Mouse (Mus musculus): Measurements from ENCODE around the gene Nfe2l2.
"Not testable (repeated sequence)": the region's sequence is repeated elsewhere in the genome, so short reads cannot be mapped to it uniquely, and the experiment has no call there.

The Nfe2l2 gene

GRCm38 (mm10) chr2:75713083-75713482 lies 8.6 kb upstream of the Nfe2l2 start:
- DNase-seq (ENCODE audit: low spot score), result no peak

GRCm38 (mm10) chr2:75707420-75707819 lies 3.0 kb upstream of the Nfe2l2 start:
- no peak for DNase-seq (ENCODE audit: low spot score)

GRCm38 (mm10) chr2:75706435-75706834 lies 2.0 kb upstream of the Nfe2l2 start:
- no peak for DNase-seq (ENCODE audit: low spot score)

GRCm38 (mm10) chr2:75705162-75705752 lies 816 bp upstream of the Nfe2l2 start:
- DNase-seq (ENCODE audit: low spot score), result peak; percentile 73

GRCm38 (mm10) chr2:75703375-75704181 lies 863 bp downstream of the Nfe2l2 start:
- DNase-seq (ENCODE audit: low spot score), result peak; percentile 95

GRCm38 (mm10) chr2:75702588-75702976 lies 1.9 kb downstream of the Nfe2l2 start:
- no peak for DNase-seq (ENCODE audit: low spot score)

GRCm38 (mm10) chr2:75701822-75702587 lies 2.4 kb downstream of the Nfe2l2 start:
- no peak for DNase-seq (ENCODE audit: low spot score)

GRCm38 (mm10) chr2:75701207-75701606 lies 3.2 kb downstream of the Nfe2l2 start:
- no peak for DNase-seq (ENCODE audit: low spot score)

- DNase-seq (ENCODE audit: low spot score), result no peak
These were observed 3.9 kb downstream of the Nfe2l2 start for GRCm38 (mm10) chr2:75700543-75700942.

- no peak for DNase-seq (ENCODE audit: low spot score)
These were observed 5.6 kb downstream of the Nfe2l2 start for GRCm38 (mm10) chr2:75698874-75699273.

GRCm38 (mm10) chr2:75698007-75698406 lies 6.4 kb downstream of the Nfe2l2 start:
- no peak for DNase-seq (ENCODE audit: low spot score)

- no peak for DNase-seq (ENCODE audit: low spot score)
These were observed 7.2 kb downstream of the Nfe2l2 start for GRCm38 (mm10) chr2:75697222-75697621.

- no peak for DNase-seq (ENCODE audit: low spot score)
These were observed 8.1 kb downstream of the Nfe2l2 start for GRCm38 (mm10) chr2:75696371-75696770.

GRCm38 (mm10) chr2:75695676-75696350 lies 8.6 kb downstream of the Nfe2l2 start:
- no peak for DNase-seq (ENCODE audit: low spot score)

- not testable (repeated sequence) for DNase-seq (ENCODE audit: low spot score)
These were observed 9.5 kb downstream of the Nfe2l2 start for GRCm38 (mm10) chr2:75694926-75695325.

- DNase-seq (ENCODE audit: low spot score), result no peak
These were observed 12.1 kb downstream of the Nfe2l2 start for GRCm38 (mm10) chr2:75692369-75692768.

- DNase-seq (ENCODE audit: low spot score), result no peak
These were observed 13.1 kb downstream of the Nfe2l2 start for GRCm38 (mm10) chr2:75691316-75691715.

- no peak for DNase-seq (ENCODE audit: low spot score)
These were observed 13.8 kb downstream of the Nfe2l2 start for GRCm38 (mm10) chr2:75690656-75691055.

- no peak for DNase-seq (ENCODE audit: low spot score)
These were observed 14.8 kb downstream of the Nfe2l2 start for GRCm38 (mm10) chr2:75689482-75690158.

- DNase-seq (ENCODE audit: low spot score), result no peak
These were observed 15.5 kb downstream of the Nfe2l2 start for GRCm38 (mm10) chr2:75688901-75689300.

- DNase-seq (ENCODE audit: low spot score), result no peak
These were observed 17.2 kb downstream of the Nfe2l2 start for GRCm38 (mm10) chr2:75687040-75687749.

All from lung, postnatal 25 days (tissue).